Mouse (Mus musculus) myocyte (in vitro differentiated cells): ENCODE measurements around the gene Rcor2.

Source experiments
- E2F4 ChIP-seq: IDR thresholded peaks from one replicate; pipeline ENCODE4 v1.6.1; 2011; ENCODE audit warnings: mild to moderate bottlenecking, control low read depth, moderate library complexity; ENCODE audit not compliant: insufficient read depth
- USF1 ChIP-seq: IDR thresholded peaks from one replicate; pipeline ENCODE4 v1.6.1; 2011; ENCODE audit warnings: low read depth, mild to moderate bottlenecking, control low read depth, moderate library complexity

GRCm38 (mm10) chr19:7280557-7281330 lies 13.6 kb downstream of the Rcor2 start:
- TF ChIP-seq USF1 = no peak
- no peak for TF ChIP-seq E2F4
